Mouse (Mus musculus): ENCODE data around the gene Tmcc1.
A peak's percentile ranks its signal among the peaks of the same experiment; 100 is the strongest.

The Tmcc1 gene

GRCm38 (mm10) chr6:116021961-116022485 is 171.3 kb downstream of the Tmcc1 start:
- DNase-seq (ENCODE audit: low read depth in 2 of 2, low spot score in 2 of 2): no peak

- no peak for DNase-seq (ENCODE audit: low read depth in 2 of 2, low spot score in 2 of 2)
Measured at GRCm38 (mm10) chr6:116015902-116016301, 177.4 kb downstream of the Tmcc1 start.

- no peak for DNase-seq (ENCODE audit: low read depth in 2 of 2, low spot score in 2 of 2)
Measured at GRCm38 (mm10) chr6:116014111-116014510, 179.2 kb downstream of the Tmcc1 start.

GRCm38 (mm10) chr6:116013687-116014086 is 179.6 kb downstream of the Tmcc1 start:
- no peak for DNase-seq (ENCODE audit: low read depth in 2 of 2, low spot score in 2 of 2)

- peak; percentile 65 to 73 for DNase-seq (ENCODE audit: low read depth in 2 of 2, low spot score in 2 of 2)
Measured at GRCm38 (mm10) chr6:116010541-116010940, 182.7 kb downstream of the Tmcc1 start.

- DNase-seq (ENCODE audit: low read depth in 2 of 2, low spot score in 2 of 2): no peak
Measured at GRCm38 (mm10) chr6:116009426-116009825, 183.9 kb downstream of the Tmcc1 start.

GRCm38 (mm10) chr6:116007561-116008173 is 185.6 kb downstream of the Tmcc1 start:
- peak; percentile 27 to 50 for DNase-seq (ENCODE audit: low read depth in 2 of 2, low spot score in 2 of 2)

GRCm38 (mm10) chr6:116006731-116007130 is 186.6 kb downstream of the Tmcc1 start:
- DNase-seq (ENCODE audit: low read depth in 2 of 2, low spot score in 2 of 2): no peak

GRCm38 (mm10) chr6:116005959-116006288 is 187.4 kb downstream of the Tmcc1 start:
- no peak for DNase-seq (ENCODE audit: low read depth in 2 of 2, low spot score in 2 of 2)

- no peak for DNase-seq (ENCODE audit: low read depth in 2 of 2, low spot score in 2 of 2)
Measured at GRCm38 (mm10) chr6:116005275-116005958, 187.9 kb downstream of the Tmcc1 start.

- no peak for DNase-seq (ENCODE audit: low read depth in 2 of 2, low spot score in 2 of 2)
Measured at GRCm38 (mm10) chr6:116004716-116005115, 188.6 kb downstream of the Tmcc1 start.

- no peak for DNase-seq (ENCODE audit: low read depth in 2 of 2, low spot score in 2 of 2)
Measured at GRCm38 (mm10) chr6:116004069-116004468, 189.2 kb downstream of the Tmcc1 start.

GRCm38 (mm10) chr6:116003516-116003915 is 189.8 kb downstream of the Tmcc1 start:
- DNase-seq (ENCODE audit: low read depth in 2 of 2, low spot score in 2 of 2): no peak

- DNase-seq (ENCODE audit: low read depth in 2 of 2, low spot score in 2 of 2): no peak
Measured at GRCm38 (mm10) chr6:116002311-116003104, 190.8 kb downstream of the Tmcc1 start.

- no peak for DNase-seq (ENCODE audit: low read depth in 2 of 2, low spot score in 2 of 2)
Measured at GRCm38 (mm10) chr6:116000851-116001250, 192.4 kb downstream of the Tmcc1 start.

- DNase-seq (ENCODE audit: low read depth in 2 of 2, low spot score in 2 of 2): no peak
Measured at GRCm38 (mm10) chr6:115999227-115999626, 194.1 kb downstream of the Tmcc1 start.

GRCm38 (mm10) chr6:115998758-115999157 is 194.5 kb downstream of the Tmcc1 start:
- DNase-seq (ENCODE audit: low read depth in 2 of 2, low spot score in 2 of 2): no peak

GRCm38 (mm10) chr6:115997726-115998311 is 195.5 kb downstream of the Tmcc1 start:
- no peak for DNase-seq (ENCODE audit: low read depth in 2 of 2, low spot score in 2 of 2)

- DNase-seq (ENCODE audit: low read depth in 2 of 2, low spot score in 2 of 2): peak; percentile 22 to 37
Measured at GRCm38 (mm10) chr6:115996171-115996851, 197.0 kb downstream of the Tmcc1 start.

- no peak for DNase-seq (ENCODE audit: low read depth in 2 of 2, low spot score in 2 of 2)
Measured at GRCm38 (mm10) chr6:115995531-115995941, 197.8 kb downstream of the Tmcc1 start.

Measured in CD8-positive naive resting alpha-beta T cell, adult 2 months (primary cell).